25 mouse cellular contexts compared by ENCODE assay signal in the genomic region with DNA sequence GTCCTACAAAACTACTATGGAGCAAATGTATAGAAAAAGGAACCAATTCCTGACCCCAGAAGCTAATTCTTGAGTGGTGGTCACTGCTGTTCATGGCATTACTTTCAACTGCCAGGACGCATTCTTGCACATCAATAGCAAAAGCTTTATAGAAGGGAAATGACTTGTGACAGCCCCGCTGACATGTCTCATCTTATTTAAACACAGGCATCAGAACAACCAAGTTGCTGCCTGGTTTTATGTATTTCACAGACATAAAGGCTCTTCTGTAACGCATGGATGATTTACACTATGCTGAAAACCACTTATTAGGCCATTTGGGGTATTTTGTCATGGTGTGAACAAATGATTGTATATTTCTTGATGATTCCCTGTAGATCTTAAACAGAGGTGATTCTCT.
DNase-seq lines count a peak whose midpoint lies in the region; ATAC-seq lines count a peak whose summit lies in the region.
"Had no signal": no experiment of that assay in that cellular context is flagged by ENCODE, and none has a peak within 500 bp of the region (broad histone marks: within the 10 kb centered on the region; RNA-seq: fewer than 3 reads in every experiment).

No protein-coding gene starts in this region.

- H3K36me3 ChIP-seq in embryonic facial prominence, embryonic 11.5 days (replicated peaks; ENCODE audit: control insufficient read depth, insufficient read depth, low read depth, low read length): no peaks in the 10 kb centered on the region
- H3K36me3 ChIP-seq in embryonic facial prominence, embryonic 10.5 days (replicated peaks): no peaks in the 10 kb centered on the region
- no peaks in the 10 kb centered on the region for H3K36me3 ChIP-seq in midbrain, embryonic 14.5 days (ENCODE audit: control insufficient read depth, insufficient read depth, low read length)
- no peaks in the 10 kb centered on the region for H3K36me3 ChIP-seq in midbrain, embryonic 15.5 days (replicated peaks)
- H3K36me3 ChIP-seq in embryonic facial prominence, embryonic 14.5 days (ENCODE audit: control insufficient read depth, insufficient read depth, low read length): no peaks in the 10 kb centered on the region
- H3K36me3 ChIP-seq: embryonic facial prominence, embryonic 13.5 days; forebrain, embryonic 15.5 days; G1E had no signal

- H3K27me3 ChIP-seq in embryonic facial prominence, embryonic 11.5 days (ENCODE audit: control insufficient read depth, insufficient read depth, low read length): no peaks in the 10 kb centered on the region
- no peaks in the 10 kb centered on the region for H3K27me3 ChIP-seq in embryonic facial prominence, embryonic 10.5 days (replicated peaks; ENCODE audit: low read depth, poor library complexity, severe bottlenecking)
- H3K27me3 ChIP-seq in midbrain, embryonic 14.5 days (ENCODE audit: control insufficient read depth, insufficient read depth, low read length): no peaks in the 10 kb centered on the region
- no peaks in the 10 kb centered on the region for H3K27me3 ChIP-seq in midbrain, embryonic 15.5 days (replicated peaks)
- no peaks in the 10 kb centered on the region for H3K27me3 ChIP-seq in embryonic facial prominence, embryonic 14.5 days (replicated peaks; ENCODE audit: control insufficient read depth, insufficient read depth, low read length)
- H3K27me3 ChIP-seq: CH12.LX; embryonic facial prominence, embryonic 13.5 days; forebrain, embryonic 13.5 days; forebrain, embryonic 15.5 days; Patski had no signal

- H3K4me2 ChIP-seq in embryonic facial prominence, embryonic 11.5 days (ENCODE audit: low read depth, low read length): no peak overlapping the region
- no peak overlapping the region for H3K4me2 ChIP-seq in midbrain, embryonic 14.5 days (ENCODE audit: low read length)
- no peak overlapping the region for H3K4me2 ChIP-seq in midbrain, embryonic 15.5 days
- no peak overlapping the region for H3K4me2 ChIP-seq in embryonic facial prominence, embryonic 14.5 days (ENCODE audit: low read depth, low read length)
- H3K4me2 ChIP-seq: embryonic facial prominence, embryonic 13.5 days; forebrain, embryonic 13.5 days; forebrain, embryonic 15.5 days had no signal

- no peak overlapping the region for H3K9ac ChIP-seq in embryonic facial prominence, embryonic 11.5 days (replicated peaks; ENCODE audit: low read length)
- no peak overlapping the region for H3K9ac ChIP-seq in midbrain, embryonic 14.5 days (replicated peaks; ENCODE audit: low read length)
- no peak overlapping the region for H3K9ac ChIP-seq in midbrain, embryonic 15.5 days
- no peak overlapping the region for H3K9ac ChIP-seq in embryonic facial prominence, embryonic 14.5 days (ENCODE audit: low read depth, low read length)
- H3K9ac ChIP-seq: embryonic facial prominence, embryonic 13.5 days; forebrain, embryonic 13.5 days; forebrain, embryonic 15.5 days; forebrain, postnatal 0 days had no signal

- no peak for ATAC-seq in embryonic facial prominence, embryonic 11.5 days (replicated peaks; ENCODE audit: insufficient number of reproducible peaks, low FRiP score, low TSS enrichment, low read depth)
- no peak for ATAC-seq in midbrain, embryonic 14.5 days (ENCODE audit: low FRiP score, low TSS enrichment)
- ATAC-seq in midbrain, embryonic 15.5 days (replicated peaks): no peak
- ATAC-seq in embryonic facial prominence, embryonic 14.5 days (ENCODE audit: low read depth): no peak
- ATAC-seq: activated CD4-positive, CD25-positive, alpha-beta regulatory T cell, adult 4 months; CD4-positive, CD25-positive, alpha-beta regulatory T cell, adult 4 months; forebrain, embryonic 13.5 days; forebrain, embryonic 15.5 days; forebrain, postnatal 0 days; Patski had no signal

- peak; percentile 13 for DNase-seq in embryonic facial prominence, embryonic 11.5 days (ENCODE audit: low spot score)
- DNase-seq in embryonic facial prominence, embryonic 10.5 days (ENCODE audit: low spot score): no peak
- peak; percentile 2 for DNase-seq in midbrain, embryonic 14.5 days
- peak; percentile 36 for DNase-seq in embryonic facial prominence, embryonic 14.5 days (ENCODE audit: low spot score)
- peak; percentile 59 for DNase-seq in retina, postnatal 1 day
- no peak for DNase-seq in embryo, embryonic 11 days
- DNase-seq: adrenal gland, adult 8-10 months; adrenal gland, postnatal 14 days; adrenal gland, postnatal 36 days; B cell, adult 2 months; cerebellum, adult 11-12 months; cerebellum, adult 2 months; cerebellum, adult 9-10 months; cerebellum, postnatal 10 days; cerebellum, postnatal 25 days; forebrain, postnatal 0 days had no signal

- WGBS in embryonic facial prominence, embryonic 11.5 days: 53% methylated on average over 3 of the region's 3 CpGs
- 72% methylated on average over 3 of the region's 3 CpGs for WGBS in embryonic facial prominence, embryonic 10.5 days
- 47% methylated on average over 3 of the region's 3 CpGs for WGBS in midbrain, embryonic 14.5 days
- 52% methylated on average over 3 of the region's 3 CpGs for WGBS in midbrain, embryonic 15.5 days
- 68% methylated on average over 3 of the region's 3 CpGs for WGBS in embryonic facial prominence, embryonic 14.5 days

- H3K27ac ChIP-seq in embryonic facial prominence, embryonic 11.5 days (replicated peaks; ENCODE audit: low read depth, low read length): no peak overlapping the region
- no peak overlapping the region for H3K27ac ChIP-seq in embryonic facial prominence, embryonic 10.5 days (replicated peaks)
- H3K27ac ChIP-seq in midbrain, embryonic 14.5 days (replicated peaks; ENCODE audit: low read depth, low read length): no peak overlapping the region
- H3K27ac ChIP-seq in midbrain, embryonic 15.5 days: no peak overlapping the region
- no peak overlapping the region for H3K27ac ChIP-seq in embryonic facial prominence, embryonic 14.5 days (replicated peaks; ENCODE audit: low read depth, low read length)
- H3K27ac ChIP-seq: embryonic facial prominence, embryonic 13.5 days; forebrain, embryonic 13.5 days; forebrain, embryonic 15.5 days had no signal

- H3K9me3 ChIP-seq in embryonic facial prominence, embryonic 11.5 days (replicated peaks; ENCODE audit: control insufficient read depth, low read length): no peaks in the 10 kb centered on the region
- no peaks in the 10 kb centered on the region for H3K9me3 ChIP-seq in embryonic facial prominence, embryonic 10.5 days
- no peaks in the 10 kb centered on the region for H3K9me3 ChIP-seq in midbrain, embryonic 14.5 days (ENCODE audit: control insufficient read depth, low read length)
- H3K9me3 ChIP-seq in midbrain, embryonic 15.5 days: no peaks in the 10 kb centered on the region
- H3K9me3 ChIP-seq in embryonic facial prominence, embryonic 14.5 days (ENCODE audit: control insufficient read depth, low read length): peaks cover 6% of the 10 kb centered on the region; the same call in 1 of the 2 replicates
- H3K9me3 ChIP-seq: forebrain, embryonic 13.5 days had no signal

- H3K4me1 ChIP-seq in embryonic facial prominence, embryonic 11.5 days (ENCODE audit: control insufficient read depth, insufficient read depth, low read length): no peaks in the 10 kb centered on the region
- no peaks in the 10 kb centered on the region for H3K4me1 ChIP-seq in embryonic facial prominence, embryonic 10.5 days
- no peaks in the 10 kb centered on the region for H3K4me1 ChIP-seq in midbrain, embryonic 14.5 days (ENCODE audit: control insufficient read depth, insufficient read depth, low read length)
- H3K4me1 ChIP-seq in midbrain, embryonic 15.5 days: no peaks in the 10 kb centered on the region
- H3K4me1 ChIP-seq in embryonic facial prominence, embryonic 14.5 days (ENCODE audit: control insufficient read depth, insufficient read depth, low read length): no peaks in the 10 kb centered on the region
- H3K4me1 ChIP-seq: forebrain, embryonic 13.5 days had no signal

- no peak overlapping the region for H3K4me3 ChIP-seq in embryonic facial prominence, embryonic 11.5 days (ENCODE audit: low read depth, low read length)
- no peak overlapping the region for H3K4me3 ChIP-seq in embryonic facial prominence, embryonic 10.5 days
- H3K4me3 ChIP-seq in midbrain, embryonic 14.5 days (replicated peaks; ENCODE audit: low read depth, low read length): no peak overlapping the region
- H3K4me3 ChIP-seq in midbrain, embryonic 15.5 days: no peak overlapping the region
- no peak overlapping the region for H3K4me3 ChIP-seq in embryonic facial prominence, embryonic 14.5 days (ENCODE audit: low read depth, low read length)
- H3K4me3 ChIP-seq: embryonic facial prominence, embryonic 13.5 days; forebrain, embryonic 13.5 days; forebrain, embryonic 15.5 days had no signal

Comparison
In these comparisons a context has a peak if more than half of its experiments do, and no peak if none do; other contexts are left out.
1. DNase-seq: peak in embryonic facial prominence, embryonic 11.5 days (single experiment), midbrain, embryonic 14.5 days (single experiment), embryonic facial prominence, embryonic 14.5 days (single experiment) and retina, postnatal 1 day (single experiment); none in embryonic facial prominence, embryonic 10.5 days (single experiment) and embryo, embryonic 11 days (single experiment).